Mouse (Mus musculus) liver, embryonic 11.5 days (tissue): ENCODE measurements around the gene Camk2b. TPM values are rescaled to one million over a fixed set of nuclear protein-coding genes. Genes with fewer than 3 reads are reported as not detected.

Experiments
- ATAC-seq: fragments of 200-750 bp; cut with Nextera tagmentation; replicated peaks from 2 replicates; pipeline ENCODE4 v1.8.0; 2017; ENCODE audit warnings: moderate number of reproducible peaks, mild to moderate bottlenecking, moderate TSS enrichment, moderate library complexity; ENCODE audit not compliant: low FRiP score
- DNase-seq: peaks from one replicate; pipeline ENCODE4 v3.0.0-alpha.2; 2017; ENCODE audit warnings: low spot score
- H3K27ac ChIP-seq: fragments of 300-500 bp; sonication (generic); 2 replicates; pipeline ENCODE4 v1.5.1; 2014; ENCODE audit warnings: mild to moderate bottlenecking, low read depth, low read length, control low read depth
- H3K27me3 ChIP-seq: fragments of 300-500 bp; sonication (generic); replicated peaks from 2 replicates; pipeline ENCODE4 v1.6.1; 2014; ENCODE audit warnings: low read length, mixed read lengths; ENCODE audit not compliant: control insufficient read depth, insufficient read depth
- H3K36me3 ChIP-seq: fragments of 300-500 bp; sonication (generic); 2 replicates; pipeline ENCODE4 v1.6.1; 2014; ENCODE audit warnings: mild to moderate bottlenecking, low read length, moderate library complexity, mixed read lengths; ENCODE audit not compliant: control insufficient read depth, insufficient read depth
- H3K4me1 ChIP-seq: fragments of 300-500 bp; sonication (generic); replicated peaks from 2 replicates; pipeline ENCODE4 v1.6.1; 2014; ENCODE audit warnings: low read length, mixed read lengths; ENCODE audit not compliant: control insufficient read depth, insufficient read depth
- H3K4me2 ChIP-seq: fragments of 300-500 bp; sonication (generic); 2 replicates; pipeline ENCODE4 v1.6.1; 2014; ENCODE audit warnings: mild to moderate bottlenecking, control low read depth, moderate library complexity
- H3K4me3 ChIP-seq: fragments of 300-500 bp; sonication (generic); 2 replicates; pipeline ENCODE4 v1.5.1; 2014; ENCODE audit warnings: low read depth, low read length, control low read depth
- H3K9ac ChIP-seq: fragments of 300-500 bp; sonication (generic); 2 replicates; pipeline ENCODE4 v1.6.1; 2014; ENCODE audit warnings: low read depth, low read length, control low read depth
- H3K9me3 ChIP-seq: fragments of 300-500 bp; sonication (generic); 2 replicates; pipeline ENCODE4 v1.6.1; 2016; ENCODE audit warnings: low read length, inconsistent platforms, mixed read lengths; ENCODE audit not compliant: control insufficient read depth
- WGBS: fragments of 180-500 bp; shearing (Covaris S2); extraction: QIAGEN DNeasy Blood & Tissue Kit; methylation state at CpG from one replicate; pipeline ENCODE4 v1.1.7; 2014; 5-methylcytosine and 5-hydroxymethylcytosine counted together
- polyA plus RNA-seq: library from polyadenylated mRNA; unstranded; fragments of >200 nt; fragmentation: Nextera tagmentation; extraction: Ambion mirVana; gene quantifications from 2 replicates; pipeline ENCODE4 v1.2.1, GENCODE M21; 2014

The Camk2b gene
- polyA plus RNA-seq, 1 experiment from 2014 or later: 0.99 TPM

DNA sequence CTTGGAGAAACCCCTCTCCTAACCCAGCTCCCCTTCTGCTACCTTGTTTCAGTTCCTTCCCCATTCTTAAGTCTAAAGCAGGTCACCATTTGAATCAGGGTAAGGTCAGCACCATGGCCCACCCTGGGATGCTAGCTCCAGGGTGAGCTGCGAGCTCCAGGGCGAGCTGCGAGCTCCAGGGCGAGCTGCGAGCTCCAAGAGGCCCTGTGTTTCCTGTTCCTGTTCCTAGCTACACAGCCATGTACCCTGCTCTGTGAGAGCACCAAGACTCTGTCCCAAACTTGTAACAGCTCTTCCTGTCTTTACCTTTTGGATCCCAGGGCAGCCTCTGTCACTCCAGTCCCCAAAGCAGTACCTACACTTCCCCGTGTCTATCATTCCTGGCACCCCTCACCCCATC, 92.1 kb downstream of the Camk2b start:
- Histone ChIP-seq H3K9ac (no peak overlapping the region), H3K4me1 (0 out of 2 replicates have a peak, but pooled peaks cover 2% of the 10 kb centered on the region), H3K9me3 (no peaks in the 10 kb centered on the region), H3K36me3 (0 out of 2 replicates have a peak, but pooled peaks cover 3% of the 10 kb centered on the region), H3K4me3 (no peak overlapping the region), H3K27ac (no peak overlapping the region), H3K4me2 (no peak overlapping the region), H3K27me3 (peaks cover 7% of the 10 kb centered on the region; the same call in 1 of the 2 replicates)
- DNase-seq (no peak), ATAC-seq (no peak)
- 38% methylated on average over 6 of the region's 6 CpGs for WGBS

DNA sequence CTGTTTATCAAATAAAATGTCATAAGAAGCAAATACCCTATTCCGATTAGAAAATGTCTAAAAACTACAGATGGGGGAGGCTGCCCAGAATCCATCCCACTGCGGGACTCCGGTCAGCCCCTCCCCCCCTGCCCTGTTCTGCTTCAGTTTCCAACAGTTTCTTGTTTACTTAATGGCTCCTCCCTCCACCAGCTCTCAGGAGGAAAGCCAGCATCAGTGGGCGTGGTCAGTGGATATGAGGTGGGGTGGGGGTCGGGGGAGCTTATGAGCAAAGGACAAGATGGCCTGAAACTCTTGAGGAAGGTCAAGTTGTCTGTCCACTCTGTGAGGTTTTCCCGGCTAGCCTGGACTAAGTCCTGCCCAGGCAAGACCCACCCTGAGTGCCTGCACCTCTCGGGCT, 93.0 kb downstream of the Camk2b start:
- ATAC-seq (no peak), DNase-seq (no peak)
- H3K36me3 ChIP-seq: 0 out of 2 replicates have a peak, but pooled peaks cover 3% of the 10 kb centered on the region
- no peak overlapping the region for H3K9ac ChIP-seq
- peaks cover 7% of the 10 kb centered on the region; the same call in 1 of the 2 replicates for H3K27me3 ChIP-seq
- no peak overlapping the region for H3K4me2 ChIP-seq
- no peak overlapping the region for H3K27ac ChIP-seq
- no peak overlapping the region for H3K4me3 ChIP-seq
- no peaks in the 10 kb centered on the region for H3K9me3 ChIP-seq
- H3K4me1 ChIP-seq: 0 out of 2 replicates have a peak, but pooled peaks cover 2% of the 10 kb centered on the region
- 37% methylated on average over 7 of the region's 7 CpGs for WGBS

- H3K4me1 ChIP-seq: 0 out of 2 replicates have a peak, but pooled peaks cover 2% of the 10 kb centered on the region
Observed at GRCm38 (mm10) chr11:5971202-5971601, 95.0 kb downstream of the Camk2b start.

GRCm38 (mm10) chr11:5968223-5968622, 97.9 kb downstream of the Camk2b start:
- no peak for ATAC-seq
- DNase-seq: no peak
- H3K27me3 ChIP-seq: peaks cover 2% of the 10 kb centered on the region; the same call in 1 of the 2 replicates
- WGBS: 83% methylated on average over 6 of the region's 6 CpGs
- no peak overlapping the region for H3K27ac ChIP-seq
- peaks cover 18% of the 10 kb centered on the region for H3K36me3 ChIP-seq
- no peak overlapping the region for H3K4me3 ChIP-seq
- no peak overlapping the region for H3K9ac ChIP-seq
- no peaks in the 10 kb centered on the region for H3K9me3 ChIP-seq
- H3K4me2 ChIP-seq: no peak overlapping the region
- no peaks in the 10 kb centered on the region for H3K4me1 ChIP-seq

More at GRCm38 (mm10) chr11:5971202-5971601, 95.0 kb downstream of the Camk2b start:
- no peaks in the 10 kb centered on the region for H3K9me3 ChIP-seq
- H3K27me3 ChIP-seq: peaks cover 7% of the 10 kb centered on the region; the same call in 1 of the 2 replicates
- no peak overlapping the region for H3K4me3 ChIP-seq
- H3K36me3 ChIP-seq: peaks cover 3% of the 10 kb centered on the region; the same call in 1 of the 2 replicates
- 47% methylated on average over 7 of the region's 7 CpGs for WGBS
- DNase-seq (no peak), ATAC-seq (no peak)
- H3K4me2 ChIP-seq: no peak overlapping the region
- no peak overlapping the region for H3K27ac ChIP-seq
- H3K9ac ChIP-seq: no peak overlapping the region

DNA sequence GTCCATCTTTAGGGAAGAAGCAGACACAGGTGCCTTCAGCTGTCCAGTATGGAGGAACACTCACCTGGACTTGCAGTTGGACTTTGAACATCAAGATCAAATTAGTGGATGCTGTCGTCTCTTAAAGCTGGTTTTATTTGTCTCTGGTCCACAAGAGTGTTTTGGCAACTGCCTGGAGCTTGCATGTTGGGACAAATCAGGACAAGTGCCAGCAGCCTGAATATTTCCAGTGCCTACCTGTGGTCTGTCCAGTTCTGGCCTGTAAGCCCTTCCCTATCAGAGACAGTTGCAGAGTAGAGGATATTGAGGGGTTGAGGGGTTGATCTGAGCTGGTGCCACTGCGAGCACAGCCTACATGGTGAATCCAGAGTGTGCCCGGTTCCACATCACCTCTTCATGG, 99.4 kb downstream of the Camk2b start:
- Histone ChIP-seq H3K9ac (no peak overlapping the region), H3K4me2 (no peak overlapping the region), H3K27me3 (no peaks in the 10 kb centered on the region), H3K27ac (no peak overlapping the region), H3K4me3 (no peak overlapping the region), H3K9me3 (no peaks in the 10 kb centered on the region), H3K4me1 (no peaks in the 10 kb centered on the region), H3K36me3 (peaks cover 26% of the 10 kb centered on the region)
- no peak for DNase-seq
- WGBS: 86% methylated on average over 3 of the region's 3 CpGs
- ATAC-seq: no peak

DNA sequence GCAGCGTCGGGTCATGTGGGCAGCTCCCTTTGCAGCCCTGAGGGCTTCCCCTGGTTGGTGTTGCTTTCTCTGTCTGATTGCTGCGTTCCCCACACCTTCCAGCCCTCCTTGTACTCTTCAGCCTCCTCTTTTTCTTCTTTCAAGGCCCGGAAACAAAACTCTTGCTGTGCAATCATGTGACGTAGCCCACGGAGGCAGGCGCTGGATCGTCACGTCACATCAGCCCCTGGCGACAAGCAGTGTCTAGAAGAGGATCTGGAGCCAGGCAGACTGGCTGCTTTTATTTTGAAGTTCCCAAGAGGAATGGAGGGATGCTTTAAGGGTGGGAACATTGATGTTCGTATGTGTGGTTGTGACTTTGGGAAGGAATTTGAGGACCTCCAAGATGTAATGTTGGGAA, 100.3 kb downstream of the Camk2b start:
- Histone ChIP-seq H3K36me3 (peaks cover 29% of the 10 kb centered on the region), H3K9me3 (no peaks in the 10 kb centered on the region), H3K27ac (no peak overlapping the region), H3K4me1 (no peaks in the 10 kb centered on the region), H3K27me3 (no peaks in the 10 kb centered on the region), H3K4me2 (no peak overlapping the region), H3K4me3 (no peak overlapping the region), H3K9ac (no peak overlapping the region)
- DNase-seq (no peak), ATAC-seq (no peak)
- WGBS: 91% methylated on average over 11 of the region's 11 CpGs

DNA sequence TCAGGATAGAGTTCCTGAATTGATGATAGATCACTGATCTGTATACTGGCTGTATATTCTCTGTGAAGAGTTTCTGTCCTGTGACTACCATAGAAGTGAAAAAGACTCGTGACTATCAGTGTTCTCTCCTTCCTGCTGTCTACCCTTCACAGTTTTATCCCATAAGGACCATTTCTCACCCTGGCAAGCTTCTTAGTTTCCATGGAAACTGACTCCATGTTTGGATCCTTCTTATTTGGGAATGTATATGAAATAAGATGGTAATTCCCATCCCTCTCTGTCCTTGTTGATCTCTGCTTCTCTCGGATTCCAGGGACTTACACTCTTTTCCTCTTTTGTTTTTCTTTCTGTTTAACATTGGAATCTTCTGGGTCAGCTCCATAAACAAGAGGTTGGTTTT, 106.1 kb downstream of the Camk2b start:
- Histone ChIP-seq H3K4me3 (no peak overlapping the region), H3K4me1 (peaks cover 9% of the 10 kb centered on the region), H3K9ac (no peak overlapping the region), H3K27ac (no peak overlapping the region), H3K4me2 (no peak overlapping the region), H3K36me3 (peaks cover 29% of the 10 kb centered on the region), H3K27me3 (no peaks in the 10 kb centered on the region), H3K9me3 (no peaks in the 10 kb centered on the region)
- no peak for DNase-seq
- ATAC-seq: no peak
- WGBS: 72% methylated on average over 2 of the region's 2 CpGs

DNA sequence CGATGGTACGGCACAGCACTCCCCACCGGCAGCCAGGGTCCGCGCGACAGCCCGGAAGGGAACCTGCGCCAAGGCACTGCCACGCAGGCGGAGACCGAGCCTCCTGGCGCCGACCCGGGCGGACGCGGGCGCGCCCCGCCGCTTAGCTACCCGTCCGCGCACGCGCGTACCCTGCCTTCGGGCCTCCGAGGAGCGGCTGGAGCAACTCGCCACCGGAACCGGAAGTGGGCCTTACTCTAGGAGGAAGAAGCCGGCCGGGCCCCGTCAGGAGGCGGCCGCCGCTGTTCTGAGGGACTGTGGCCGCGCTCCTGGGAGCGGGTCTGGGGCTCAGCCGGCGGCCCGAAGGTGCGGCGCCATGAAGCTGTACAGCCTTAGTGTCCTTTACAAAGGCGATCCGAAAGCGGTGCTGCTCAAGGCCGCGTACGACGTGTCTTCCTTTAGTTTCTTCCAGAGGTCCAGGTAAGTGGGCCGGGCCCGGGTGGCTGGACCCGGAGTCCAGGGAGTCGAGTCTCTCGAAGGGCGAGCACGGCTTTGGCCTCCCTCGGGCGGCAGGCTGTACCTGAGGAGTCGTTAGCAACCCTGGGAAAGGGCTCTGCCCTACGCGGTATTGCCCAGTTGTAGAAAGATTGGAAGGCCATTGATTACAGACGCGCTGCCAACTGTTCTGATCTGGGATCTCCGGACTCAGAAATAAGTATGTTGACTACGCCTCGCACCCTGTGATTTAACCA, 110.5 kb downstream of the Camk2b start, which contains the start of gene Ykt6:
TSS of gene Ykt6 (plus strand) at position 148 of the 731 bp plus-strand sequence.
- Histone ChIP-seq H3K27ac (peak within 1 kb of the TSS; percentile 77), H3K27me3 (no peaks in the 10 kb centered on the region), H3K36me3 (0 out of 2 replicates have a peak, but pooled peaks cover 4% of the 10 kb centered on the region), H3K9ac (peak within 1 kb of the TSS; percentile 93), H3K4me1 (peaks cover 12% of the 10 kb centered on the region), H3K4me3 (peak within 1 kb of the TSS; percentile 96), H3K4me2 (peak within 1 kb of the TSS; percentile 83), H3K9me3 (no peaks in the 10 kb centered on the region)
- under 1% methylated on average over 70 of the region's 71 CpGs for WGBS
- ATAC-seq (peak; percentile 96), DNase-seq (peak; percentile 95)
